Mouse (Mus musculus): ENCODE results near the gene Gda.
A peak's percentile ranks its signal among the peaks of the same experiment; 100 is the strongest.

The Gda gene

GRCm38 (mm10) chr19:21457461-21457860, 15.8 kb downstream of the Gda start:
- no peak for DNase-seq (ENCODE audit: low read depth, low spot score)

GRCm38 (mm10) chr19:21441787-21442186, 31.5 kb downstream of the Gda start:
- DNase-seq (ENCODE audit: low read depth, low spot score), result no peak

- DNase-seq (ENCODE audit: low read depth, low spot score), result no peak
These were observed 32.4 kb downstream of the Gda start for GRCm38 (mm10) chr19:21440841-21441240.

GRCm38 (mm10) chr19:21439141-21439737, 34.0 kb downstream of the Gda start:
- no peak for DNase-seq (ENCODE audit: low read depth, low spot score)

GRCm38 (mm10) chr19:21436566-21436965, 36.7 kb downstream of the Gda start:
- DNase-seq (ENCODE audit: low read depth, low spot score), result no peak

GRCm38 (mm10) chr19:21433348-21433747, 39.9 kb downstream of the Gda start:
- DNase-seq (ENCODE audit: low read depth, low spot score), result no peak

GRCm38 (mm10) chr19:21432879-21433278, 40.4 kb downstream of the Gda start:
- DNase-seq (ENCODE audit: low read depth, low spot score), result no peak

GRCm38 (mm10) chr19:21432286-21432685, 41.0 kb downstream of the Gda start:
- DNase-seq (ENCODE audit: low read depth, low spot score), result no peak

GRCm38 (mm10) chr19:21425391-21425790, 47.9 kb downstream of the Gda start:
- no peak for DNase-seq (ENCODE audit: low read depth, low spot score)

- no peak for DNase-seq (ENCODE audit: low read depth, low spot score)
These were observed 49.5 kb downstream of the Gda start for GRCm38 (mm10) chr19:21423731-21424130.

GRCm38 (mm10) chr19:21418418-21418817, 54.8 kb downstream of the Gda start:
- no peak for DNase-seq (ENCODE audit: low read depth, low spot score)

- DNase-seq (ENCODE audit: low read depth, low spot score), result no peak
These were observed 57.9 kb downstream of the Gda start for GRCm38 (mm10) chr19:21415377-21415776.

- DNase-seq (ENCODE audit: low read depth, low spot score), result peak; percentile 12
These were observed 64.1 kb downstream of the Gda start for GRCm38 (mm10) chr19:21409178-21409577.

- DNase-seq (ENCODE audit: low read depth, low spot score), result peak; percentile 6
These were observed 65.9 kb downstream of the Gda start for GRCm38 (mm10) chr19:21407363-21407762.

- DNase-seq (ENCODE audit: low read depth, low spot score), result no peak
These were observed 75.3 kb downstream of the Gda start for GRCm38 (mm10) chr19:21397994-21398393.

GRCm38 (mm10) chr19:21396364-21396763, 76.9 kb downstream of the Gda start:
- no peak for DNase-seq (ENCODE audit: low read depth, low spot score)

- DNase-seq (ENCODE audit: low read depth, low spot score), result no peak
These were observed 82.3 kb downstream of the Gda start for GRCm38 (mm10) chr19:21390904-21391303.

GRCm38 (mm10) chr19:21386842-21387241, 86.4 kb downstream of the Gda start:
- no peak for DNase-seq (ENCODE audit: low read depth, low spot score)

- DNase-seq (ENCODE audit: low read depth, low spot score), result no peak
These were observed 89.0 kb downstream of the Gda start for GRCm38 (mm10) chr19:21384231-21384630.

GRCm38 (mm10) chr19:21383491-21384226, 89.6 kb downstream of the Gda start:
- DNase-seq (ENCODE audit: low read depth, low spot score), result no peak

- DNase-seq (ENCODE audit: low read depth, low spot score), result no peak
These were observed 91.5 kb downstream of the Gda start for GRCm38 (mm10) chr19:21381696-21382095.

GRCm38 (mm10) chr19:21379195-21379594, 94.0 kb downstream of the Gda start:
- no peak for DNase-seq (ENCODE audit: low read depth, low spot score)

GRCm38 (mm10) chr19:21376445-21377218, 96.6 kb downstream of the Gda start:
- DNase-seq (ENCODE audit: low read depth, low spot score), result peak; percentile 15
